In genomic region chrX:60833456-60833855, GRCm38 (mm10) we compare ENCODE assay signal across 39 mouse cellular contexts. TPM values are rescaled to one million over a fixed set of nuclear protein-coding genes. Genes with fewer than 3 reads are reported as not detected.
"Had no signal": no experiment of that assay in that cellular context is flagged by ENCODE, and none has a peak within 500 bp of the region (broad histone marks: within the 10 kb centered on the region; RNA-seq: fewer than 3 reads in every experiment).

No protein-coding gene starts in this region.

- H3K9ac ChIP-seq: limb, embryonic 12.5 days; limb, embryonic 13.5 days; limb, embryonic 15.5 days; liver, embryonic 12.5 days; liver, embryonic 13.5 days; liver, embryonic 14.5 days; liver, embryonic 15.5 days; liver, postnatal 0 days; lung, embryonic 14.5 days; lung, embryonic 15.5 days; midbrain, embryonic 12.5 days; midbrain, embryonic 13.5 days; midbrain, embryonic 15.5 days had no signal

- H3K4me2 ChIP-seq: limb, embryonic 12.5 days; limb, embryonic 13.5 days; limb, embryonic 15.5 days; liver, embryonic 11.5 days; liver, embryonic 12.5 days; liver, embryonic 13.5 days; liver, embryonic 15.5 days; lung, embryonic 14.5 days; lung, embryonic 15.5 days; midbrain, embryonic 11.5 days; midbrain, embryonic 12.5 days; midbrain, embryonic 13.5 days; midbrain, embryonic 15.5 days had no signal

- H3K4me1 ChIP-seq: limb, embryonic 10.5 days; limb, embryonic 12.5 days; limb, embryonic 13.5 days; limb, embryonic 15.5 days; liver, embryonic 12.5 days; liver, embryonic 13.5 days; liver, embryonic 15.5 days; lung, embryonic 15.5 days; megakaryocyte, embryonic 14.5 days; midbrain, embryonic 13.5 days; midbrain, embryonic 15.5 days had no signal

- DNase-seq: left cerebral cortex, postnatal 4 days; liver; liver, embryonic 13.5 days; liver, postnatal 0 days; lung, adult 18-20 months; lung, adult 2 months; lung, embryonic 14.5 days; lung, postnatal 10 days; lung, postnatal 14 days; lung, postnatal 36 days; lung, postnatal 4 days; midbrain, embryonic 14.5 days had no signal

- ATAC-seq: liver, embryonic 12.5 days; liver, postnatal 0 days; lung, postnatal 0 days; midbrain, embryonic 13.5 days; midbrain, embryonic 15.5 days; midbrain, embryonic 16.5 days had no signal

- H3K27me3 ChIP-seq: limb, embryonic 13.5 days; limb, embryonic 15.5 days; liver, embryonic 12.5 days; liver, embryonic 13.5 days; liver, embryonic 15.5 days; lung, embryonic 15.5 days; midbrain, embryonic 12.5 days; midbrain, embryonic 13.5 days; midbrain, embryonic 15.5 days had no signal

- H3K4me3 ChIP-seq: limb, embryonic 10.5 days; limb, embryonic 12.5 days; limb, embryonic 13.5 days; limb, embryonic 15.5 days; liver, embryonic 12.5 days; liver, embryonic 13.5 days; liver, embryonic 15.5 days; lung, embryonic 15.5 days; megakaryocyte, embryonic 14.5 days; midbrain, embryonic 10.5 days; midbrain, embryonic 12.5 days; midbrain, embryonic 13.5 days; midbrain, embryonic 15.5 days; myocyte had no signal

- H3K9me3 ChIP-seq: limb, embryonic 10.5 days; limb, embryonic 12.5 days; limb, embryonic 13.5 days; limb, embryonic 15.5 days; liver, embryonic 12.5 days; liver, embryonic 13.5 days; liver, embryonic 15.5 days; lung, embryonic 15.5 days; megakaryocyte, embryonic 14.5 days; midbrain, embryonic 10.5 days; midbrain, embryonic 12.5 days; midbrain, embryonic 13.5 days; midbrain, embryonic 15.5 days had no signal

- H3K27ac ChIP-seq: limb, embryonic 10.5 days; limb, embryonic 12.5 days; limb, embryonic 13.5 days; limb, embryonic 15.5 days; liver, embryonic 12.5 days; liver, embryonic 13.5 days; liver, embryonic 14.5 days; liver, embryonic 15.5 days; lung, embryonic 15.5 days; macrophage; midbrain, embryonic 10.5 days; midbrain, embryonic 12.5 days; midbrain, embryonic 13.5 days; midbrain, embryonic 15.5 days had no signal

- H3K36me3 ChIP-seq: limb, embryonic 10.5 days; limb, embryonic 12.5 days; limb, embryonic 13.5 days; limb, embryonic 15.5 days; liver, embryonic 12.5 days; liver, embryonic 13.5 days; liver, embryonic 15.5 days; lung, embryonic 15.5 days; midbrain, embryonic 10.5 days; midbrain, embryonic 12.5 days; midbrain, embryonic 13.5 days; midbrain, embryonic 15.5 days had no signal

RNA-seq across cellular contexts. Expression of gene Sox3, which starts 59.8 kb away (rescaled TPM):
- total RNA-seq: liver, adult 2 months; megakaryocyte progenitor cell, adult 5-6 weeks; megakaryocyte, adult 5-6 weeks; megakaryocyte-erythroid progenitor cell, adult 5-6 weeks; monocyte, adult 5-6 weeks had no signal
- polyA plus RNA-seq: limb, embryonic 10.5 days; limb, embryonic 11.5 days; limb, embryonic 12.5 days; limb, embryonic 13.5 days; limb, embryonic 15.5 days; liver, adult 2 months; liver, embryonic 11.5 days; liver, embryonic 12.5 days; liver, embryonic 13.5 days; liver, embryonic 14.5 days; liver, embryonic 15.5 days; liver, embryonic 16.5 days; liver, postnatal 0 days; lung, adult 2 months; lung, embryonic 14.5 days; lung, embryonic 15.5 days; lung, embryonic 16.5 days; macrophage; myocyte had no signal
